Mouse (Mus musculus): ENCODE measurements around the gene Mctp1.

Mctp1 gene

GRCm38 (mm10) chr13:76840712-76841111, 456.4 kb downstream of the Mctp1 start:
- no peak for DNase-seq

GRCm38 (mm10) chr13:76844629-76845255, 460.4 kb downstream of the Mctp1 start:
- peak; percentile 70 to 79 for DNase-seq

- no peak for DNase-seq
Observed at GRCm38 (mm10) chr13:76850412-76851054, 466.2 kb downstream of the Mctp1 start.

- DNase-seq, result no peak
Observed at GRCm38 (mm10) chr13:76854306-76854705, 470.0 kb downstream of the Mctp1 start.

GRCm38 (mm10) chr13:76855021-76855420, 470.7 kb downstream of the Mctp1 start:
- DNase-seq, result no peak

- DNase-seq, result no peak
Observed at GRCm38 (mm10) chr13:76857024-76857423, 472.7 kb downstream of the Mctp1 start.

GRCm38 (mm10) chr13:76858078-76858482, 473.7 kb downstream of the Mctp1 start:
- no peak for DNase-seq

GRCm38 (mm10) chr13:76870291-76870690, 486.0 kb downstream of the Mctp1 start:
- no peak for DNase-seq

- DNase-seq, result no peak
Observed at GRCm38 (mm10) chr13:76877887-76878763, 493.8 kb downstream of the Mctp1 start.

GRCm38 (mm10) chr13:76879008-76879407, 494.7 kb downstream of the Mctp1 start:
- DNase-seq, result no peak

GRCm38 (mm10) chr13:76884517-76885092, 500.3 kb downstream of the Mctp1 start:
- no peak for DNase-seq

GRCm38 (mm10) chr13:76892987-76893386, 508.7 kb downstream of the Mctp1 start:
- DNase-seq, result no peak

GRCm38 (mm10) chr13:76895770-76896456, 511.6 kb downstream of the Mctp1 start:
- no peak for DNase-seq

GRCm38 (mm10) chr13:76896457-76896790, 512.1 kb downstream of the Mctp1 start:
- DNase-seq, result no peak

GRCm38 (mm10) chr13:76918321-76918720, 534.0 kb downstream of the Mctp1 start:
- DNase-seq, result no peak

GRCm38 (mm10) chr13:76926851-76927250, 542.5 kb downstream of the Mctp1 start:
- no peak for DNase-seq

- DNase-seq, result no peak
Observed at GRCm38 (mm10) chr13:76927875-76928440, 543.6 kb downstream of the Mctp1 start.

GRCm38 (mm10) chr13:76929152-76929551, 544.8 kb downstream of the Mctp1 start:
- no peak for DNase-seq

GRCm38 (mm10) chr13:76932933-76933332, 548.6 kb downstream of the Mctp1 start:
- no peak for DNase-seq

- DNase-seq, result peak in 1 of 2 experiments; percentile 16
Observed at GRCm38 (mm10) chr13:76949234-76949633, 564.9 kb downstream of the Mctp1 start.

- DNase-seq, result no peak
Observed at GRCm38 (mm10) chr13:76967588-76967987, 583.3 kb downstream of the Mctp1 start.

- DNase-seq, result peak; percentile 31 to 64
Observed at GRCm38 (mm10) chr13:76969386-76969785, 585.1 kb downstream of the Mctp1 start.

All from cerebellum, postnatal 25 days (tissue).